Mouse (Mus musculus) embryonic fibroblast, embryonic 13.5 days (primary cell): Measurements from ENCODE around the gene Acsl5.

ENCODE experiments used
- CTCF ChIP-seq: IDR thresholded peaks from 2 replicates; pipeline ENCODE4 v1.5.1; 2011; ENCODE audit warnings: mild to moderate bottlenecking, control low read depth, low read length, moderate library complexity, borderline replicate concordance; ENCODE audit not compliant: insufficient read depth
- POLR2A ChIP-seq: IDR thresholded peaks from 2 replicates; pipeline ENCODE4 v1.6.1; 2011; ENCODE audit warnings: low read depth, mild to moderate bottlenecking, control low read depth, low read length, moderate library complexity

DNA sequence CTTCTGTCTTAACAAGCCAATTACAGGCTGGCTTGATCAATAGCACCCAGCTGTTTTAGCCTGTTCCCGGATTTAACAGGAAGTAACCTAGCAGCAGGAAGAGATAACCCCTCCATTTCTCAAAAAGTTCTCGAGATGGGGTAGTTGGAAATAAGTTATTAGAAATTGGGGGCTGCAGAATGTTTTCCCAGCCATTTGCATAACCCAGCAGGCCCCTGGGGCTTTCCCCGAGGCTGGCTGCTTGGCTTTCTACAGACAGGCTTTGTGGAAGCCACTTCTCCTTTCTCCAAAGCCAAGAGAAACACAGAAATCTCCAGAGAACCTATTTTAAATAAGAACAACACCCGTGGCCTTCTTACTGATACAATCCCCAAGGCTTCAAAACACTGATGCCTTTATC is 41.4 kb downstream of the Acsl5 start:
- no peak for TF ChIP-seq POLR2A
- TF ChIP-seq CTCF, result no peak
